Mouse (Mus musculus): ENCODE measurements around the gene Etfa. TPM values are rescaled to one million over a fixed set of nuclear protein-coding genes. Genes with fewer than 3 reads are reported as not detected.

The Etfa gene
- 38.5 and 62.1 TPM in 2 replicates for polyA plus RNA-seq (2012; rRNA removed)

DNA sequence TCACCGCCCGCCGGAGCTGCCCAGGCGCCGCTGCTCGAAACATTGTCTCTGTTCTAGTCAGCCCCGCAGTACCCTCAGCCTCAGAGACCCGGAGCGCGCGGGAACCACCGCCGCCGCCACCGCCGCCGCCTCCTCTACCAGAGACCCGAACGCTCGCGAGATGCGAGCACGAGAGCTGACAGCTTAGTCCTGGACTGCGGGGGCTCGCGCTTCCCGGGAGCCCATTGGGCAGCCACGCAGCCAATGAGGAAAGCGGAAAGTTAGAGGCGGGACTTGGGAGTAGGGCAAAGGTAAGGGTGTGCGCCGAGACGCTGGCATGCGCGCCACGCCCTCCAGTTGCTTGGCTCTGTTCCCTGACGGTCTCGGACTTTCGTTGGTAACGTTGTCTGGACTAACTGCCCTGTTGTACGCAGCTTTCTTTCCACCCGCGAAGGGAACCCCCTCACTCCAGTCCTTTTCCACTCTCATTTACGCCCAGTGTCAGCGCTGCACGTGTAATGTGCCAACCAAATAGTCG is at the start of gene Etfa:
Gene Etfa, minus strand, starts transcription at position 217 of the 517 bp plus-strand sequence.
- TF ChIP-seq CTCF (IDR thresholded peaks at IDR 0.05; ENCODE audit: extremely low read depth, insufficient read length, insufficient replicate concordance, low read depth, low read length): no peak
- TF ChIP-seq POLR2A (IDR thresholded peaks at IDR 0.05; ENCODE audit: low read depth, low read length): peak; percentile 39
- peak within 1 kb of the TSS; percentile 81 for H3K4me3 ChIP-seq (ENCODE audit: low read depth, low read length)
- 1% methylated on average over 47 of the region's 47 CpGs for WGBS
- peaks cover 2% of the 10 kb centered on the region; the same call in 1 of the 2 replicates for H3K36me3 ChIP-seq (ENCODE audit: control insufficient read depth, insufficient read depth, low read length)
- H3K4me1 ChIP-seq (ENCODE audit: control insufficient read depth, insufficient read depth, insufficient read length, low read length): no peaks in the 10 kb centered on the region; the same call in 1 of the 2 replicates
- no peaks in the 10 kb centered on the region for H3K27me3 ChIP-seq (ENCODE audit: control insufficient read depth, insufficient read depth, low read length)
- H3K27ac ChIP-seq (ENCODE audit: insufficient read depth, low read depth, low read length): peak within 1 kb of the TSS; percentile 84

DNA sequence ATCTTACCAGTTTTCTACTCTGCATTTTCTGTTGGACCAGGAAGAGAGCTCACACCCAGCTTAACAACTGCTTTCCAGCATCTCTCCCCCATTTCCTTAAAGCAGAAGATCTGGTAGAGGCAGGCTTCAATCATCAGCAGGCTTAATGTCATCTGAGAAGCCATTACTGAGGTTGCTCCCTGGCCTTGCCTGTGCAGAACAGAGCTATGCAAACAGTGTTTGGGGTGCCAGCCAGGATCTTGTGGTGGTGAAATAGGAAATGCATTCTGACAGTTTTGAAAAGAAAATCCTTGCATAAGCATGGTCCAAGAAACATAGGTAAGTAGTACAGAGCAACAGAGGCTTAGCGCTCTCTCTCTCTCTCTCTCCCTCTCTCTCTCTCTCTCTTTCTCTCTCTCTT is 48.9 kb upstream of the Etfa start:
- H3K27ac ChIP-seq (ENCODE audit: insufficient read depth, low read depth, low read length): no peak overlapping the region
- 91% methylated on average over 1 of the region's 1 CpGs for WGBS
- TF ChIP-seq POLR2A (IDR thresholded peaks at IDR 0.05; ENCODE audit: low read depth, low read length) (no peak), CTCF (IDR thresholded peaks at IDR 0.05; ENCODE audit: extremely low read depth, insufficient read length, insufficient replicate concordance, low read depth, low read length) (no peak)

DNA sequence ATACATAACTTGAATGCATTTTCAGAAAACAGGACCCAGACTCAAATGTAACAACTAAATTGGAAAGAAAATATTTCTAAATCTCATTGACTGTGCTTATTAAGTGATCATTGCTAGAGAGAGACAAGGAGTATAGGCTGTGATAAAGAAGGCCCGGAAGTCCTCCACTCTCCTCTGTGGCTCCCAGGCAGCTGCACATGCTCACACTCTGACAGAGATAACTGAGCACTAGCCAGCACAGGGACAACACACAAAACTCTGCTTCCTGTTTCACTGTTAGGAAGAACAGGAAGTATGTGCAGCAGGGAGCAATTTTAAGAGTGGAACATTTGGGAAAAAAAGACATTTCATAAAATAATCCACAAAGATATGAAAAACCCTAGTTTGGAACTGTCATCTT is 42.9 kb upstream of the Etfa start:
- Histone ChIP-seq H3K27ac (ENCODE audit: insufficient read depth, low read depth, low read length) (no peak overlapping the region), H3K27me3 (ENCODE audit: control insufficient read depth, insufficient read depth, low read length) (no peaks in the 10 kb centered on the region), H3K4me3 (ENCODE audit: low read depth, low read length) (no peak overlapping the region), H3K36me3 (ENCODE audit: control insufficient read depth, insufficient read depth, low read length) (0 out of 2 replicates have a peak, but pooled peaks cover 1% of the 10 kb centered on the region), H3K4me1 (ENCODE audit: control insufficient read depth, insufficient read depth, insufficient read length, low read length) (no peaks in the 10 kb centered on the region)
- TF ChIP-seq POLR2A (IDR thresholded peaks at IDR 0.05; ENCODE audit: low read depth, low read length): no peak
- TF ChIP-seq CTCF (IDR thresholded peaks at IDR 0.05; ENCODE audit: extremely low read depth, insufficient read length, insufficient replicate concordance, low read depth, low read length): no peak
- WGBS: 83% methylated on average over 1 of the region's 1 CpGs

More for the DNA sequence above, 48.9 kb upstream of the Etfa start:
- no peaks in the 10 kb centered on the region for H3K36me3 ChIP-seq (ENCODE audit: control insufficient read depth, insufficient read depth, low read length)
- H3K4me1 ChIP-seq (ENCODE audit: control insufficient read depth, insufficient read depth, insufficient read length, low read length): no peaks in the 10 kb centered on the region
- H3K27me3 ChIP-seq (ENCODE audit: control insufficient read depth, insufficient read depth, low read length): no peaks in the 10 kb centered on the region
- no peak overlapping the region for H3K4me3 ChIP-seq (ENCODE audit: low read depth, low read length)

DNA sequence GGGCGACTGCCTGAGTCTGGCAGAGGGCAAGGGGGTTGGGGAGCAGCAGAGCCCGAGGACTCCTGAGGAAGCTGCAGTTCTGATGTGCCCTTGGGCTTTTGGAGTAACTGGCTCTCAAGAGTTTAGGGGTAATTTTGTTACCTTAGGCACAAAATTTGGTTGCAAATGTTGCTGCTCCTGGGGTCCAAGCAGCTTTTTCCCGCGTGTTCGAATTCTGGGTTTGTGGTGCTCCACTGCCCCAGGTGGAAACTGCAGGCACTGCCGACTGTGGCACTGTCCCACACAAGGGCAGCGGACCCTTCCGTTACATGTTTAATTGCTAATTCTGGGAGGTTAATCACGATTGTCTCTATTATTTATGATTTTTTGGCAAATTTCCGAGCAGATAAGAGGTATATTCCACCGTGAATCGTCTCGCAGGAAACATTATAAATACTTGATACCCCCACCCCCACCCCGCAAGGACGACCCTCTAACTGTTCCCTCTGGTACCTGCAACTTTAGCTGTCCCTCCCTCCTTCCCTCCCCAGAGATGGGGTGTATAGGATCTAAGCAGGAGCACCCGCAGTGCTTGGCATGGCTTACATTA is 37.4 kb upstream of the Etfa start:
- TF ChIP-seq CTCF (IDR thresholded peaks at IDR 0.05; ENCODE audit: extremely low read depth, insufficient read length, insufficient replicate concordance, low read depth, low read length) (no peak), POLR2A (IDR thresholded peaks at IDR 0.05; ENCODE audit: low read depth, low read length) (no peak)
- Histone ChIP-seq H3K4me1 (ENCODE audit: control insufficient read depth, insufficient read depth, insufficient read length, low read length) (peaks cover 16% of the 10 kb centered on the region), H3K4me3 (ENCODE audit: low read depth, low read length) (no peak overlapping the region), H3K27ac (ENCODE audit: insufficient read depth, low read depth, low read length) (no peak overlapping the region), H3K27me3 (ENCODE audit: control insufficient read depth, insufficient read depth, low read length) (peaks cover 37% of the 10 kb centered on the region), H3K36me3 (ENCODE audit: control insufficient read depth, insufficient read depth, low read length) (0 out of 2 replicates have a peak, but pooled peaks cover 1% of the 10 kb centered on the region)
- 43% methylated on average over 16 of the region's 16 CpGs for WGBS

DNA sequence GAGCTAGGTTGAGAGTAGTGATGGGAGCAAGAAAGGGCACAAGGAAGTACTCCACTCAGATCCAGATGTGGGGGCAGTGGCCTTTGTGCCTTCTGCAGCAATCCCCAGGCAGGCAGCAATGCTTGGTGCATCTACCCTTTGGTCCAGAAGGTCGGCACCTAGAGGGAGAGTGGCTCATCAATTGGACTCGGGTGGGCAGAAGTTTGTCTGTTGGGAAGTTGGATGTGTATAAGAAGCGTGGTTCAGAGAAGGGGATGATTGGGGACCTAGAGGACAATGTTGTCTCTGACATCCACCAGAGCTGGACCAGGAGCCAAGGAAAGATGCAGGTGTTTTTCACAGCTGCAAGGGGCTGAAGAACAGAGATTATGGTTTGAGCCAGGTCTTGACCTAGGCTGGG is 36.8 kb upstream of the Etfa start:
- TF ChIP-seq POLR2A (IDR thresholded peaks at IDR 0.05; ENCODE audit: low read depth, low read length) (no peak), CTCF (IDR thresholded peaks at IDR 0.05; ENCODE audit: extremely low read depth, insufficient read length, insufficient replicate concordance, low read depth, low read length) (no peak)
- Histone ChIP-seq H3K27ac (ENCODE audit: insufficient read depth, low read depth, low read length) (no peak overlapping the region), H3K4me1 (ENCODE audit: control insufficient read depth, insufficient read depth, insufficient read length, low read length) (peaks cover 20% of the 10 kb centered on the region), H3K27me3 (ENCODE audit: control insufficient read depth, insufficient read depth, low read length) (peaks cover 43% of the 10 kb centered on the region), H3K36me3 (ENCODE audit: control insufficient read depth, insufficient read depth, low read length) (0 out of 2 replicates have a peak, but pooled peaks cover 1% of the 10 kb centered on the region), H3K4me3 (ENCODE audit: low read depth, low read length) (no peak overlapping the region)
- 45% methylated on average over 3 of the region's 3 CpGs for WGBS

DNA sequence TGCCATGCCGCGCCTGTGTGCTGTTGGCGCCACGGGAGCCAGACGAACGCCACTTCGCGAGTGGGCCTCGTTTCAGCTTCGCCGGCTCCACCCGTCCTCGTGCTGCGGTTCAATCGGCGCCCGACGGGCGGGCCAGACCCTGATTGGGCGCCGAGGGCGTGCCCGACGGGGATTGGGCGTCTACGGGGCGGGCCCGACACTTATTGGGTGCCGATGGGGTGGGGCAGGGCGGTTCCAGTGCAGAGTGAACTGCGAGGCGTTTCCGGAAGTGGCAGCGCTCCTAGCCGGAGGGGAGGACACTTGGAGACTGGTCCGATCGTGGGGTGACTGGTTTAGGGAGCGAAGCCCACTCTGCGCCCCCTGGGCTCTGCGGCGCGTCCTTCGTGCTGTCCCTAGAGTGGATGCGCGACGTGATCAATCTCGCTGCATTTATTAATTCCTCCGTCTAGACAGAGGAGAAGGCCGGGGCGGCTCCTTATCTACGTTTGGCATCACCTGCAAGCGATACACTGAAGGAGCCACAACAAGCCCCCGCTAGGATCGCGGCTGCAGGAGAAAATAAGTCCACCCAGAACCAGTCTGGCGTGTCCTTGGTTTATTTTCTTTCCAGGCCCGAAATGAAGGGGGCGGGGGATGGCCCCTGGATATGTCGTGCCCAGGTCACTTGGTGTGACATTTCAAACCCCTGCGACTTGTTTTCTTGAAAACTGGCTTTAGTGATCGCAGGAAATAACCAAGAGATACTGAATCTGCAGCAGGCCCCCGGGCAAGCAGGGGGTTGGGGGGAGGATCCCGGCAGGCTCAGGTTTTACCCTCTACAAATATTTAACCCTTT is 34.4 kb upstream of the Etfa start:
- 12% methylated on average over 63 of the region's 63 CpGs for WGBS
- TF ChIP-seq POLR2A (IDR thresholded peaks at IDR 0.05; ENCODE audit: low read depth, low read length) (no peak), CTCF (IDR thresholded peaks at IDR 0.05; ENCODE audit: extremely low read depth, insufficient read length, insufficient replicate concordance, low read depth, low read length) (no peak)
- Histone ChIP-seq H3K27ac (ENCODE audit: insufficient read depth, low read depth, low read length) (no peak overlapping the region), H3K27me3 (ENCODE audit: control insufficient read depth, insufficient read depth, low read length) (peaks cover 67% of the 10 kb centered on the region), H3K36me3 (ENCODE audit: control insufficient read depth, insufficient read depth, low read length) (no peaks in the 10 kb centered on the region), H3K4me1 (ENCODE audit: control insufficient read depth, insufficient read depth, insufficient read length, low read length) (peaks cover 31% of the 10 kb centered on the region), H3K4me3 (ENCODE audit: low read depth, low read length) (peak overlapping the region; percentile 59)

Data from small intestine, adult 2 months (tissue).